Mouse (Mus musculus): ENCODE results near the gene Mybpc1. TPM values are rescaled to one million over a fixed set of nuclear protein-coding genes. Genes with fewer than 3 reads are reported as not detected.
"Not testable (repeated sequence)": the region's sequence is repeated elsewhere in the genome, so short reads cannot be mapped to it uniquely, and the experiment has no call there.

Gene Mybpc1
- total RNA-seq, 2 experiments from 2014 or later = 0.19 to 0.20 TPM

- no peak for DNase-seq
- intact Hi-C loops (cut with DNase I) = no loop called here
These were observed 47.9 kb downstream of the Mybpc1 start for GRCm38 (mm10) chr10:88557046-88557445.

- intact Hi-C loops (cut with DNase I) = no loop called here
These were observed 52.2 kb downstream of the Mybpc1 start for GRCm38 (mm10) chr10:88552738-88553137.

GRCm38 (mm10) chr10:88550225-88550624, 54.7 kb downstream of the Mybpc1 start:
- DNase-seq = no peak
- intact Hi-C loops (cut with DNase I) = no loop called here

More at GRCm38 (mm10) chr10:88552738-88553137, 52.2 kb downstream of the Mybpc1 start:
- DNase-seq = no peak

GRCm38 (mm10) chr10:88547635-88548034, 57.3 kb downstream of the Mybpc1 start:
- DNase-seq = no peak
- intact Hi-C loops (cut with DNase I) = no loop called here

GRCm38 (mm10) chr10:88530631-88531030, 74.3 kb downstream of the Mybpc1 start:
- no peak for DNase-seq
- intact Hi-C loops (cut with DNase I) = no loop called here

GRCm38 (mm10) chr10:88524016-88524415, 80.9 kb downstream of the Mybpc1 start:
- DNase-seq = no peak
- intact Hi-C loops (cut with DNase I) = no loop called here

- intact Hi-C loops (cut with DNase I) = no loop called here
- no peak for DNase-seq
These were observed 81.7 kb downstream of the Mybpc1 start for GRCm38 (mm10) chr10:88523212-88523611.

- intact Hi-C loops (cut with DNase I) = no loop called here
- no peak for DNase-seq
These were observed 82.2 kb downstream of the Mybpc1 start for GRCm38 (mm10) chr10:88522795-88523194.

- intact Hi-C loops (cut with DNase I); DNase-seq: not testable (repeated sequence)
These were observed 89.9 kb downstream of the Mybpc1 start for GRCm38 (mm10) chr10:88515049-88515448.

GRCm38 (mm10) chr10:88514495-88514894, 90.5 kb downstream of the Mybpc1 start:
- intact Hi-C loops (cut with DNase I) = no loop called here
- peak; percentile 65 to 79 for DNase-seq

- intact Hi-C loops (cut with DNase I) = no loop called here
- DNase-seq = no peak
These were observed 91.3 kb downstream of the Mybpc1 start for GRCm38 (mm10) chr10:88513574-88514135.

GRCm38 (mm10) chr10:88511355-88511754, 93.6 kb downstream of the Mybpc1 start:
- intact Hi-C loops (cut with DNase I) = no loop called here
- DNase-seq = no peak

- intact Hi-C loops (cut with DNase I) = no loop called here
- DNase-seq = peak; percentile 52 to 74
These were observed 94.3 kb downstream of the Mybpc1 start for GRCm38 (mm10) chr10:88510503-88511271.

- intact Hi-C loops (cut with DNase I) = no loop called here
- no peak for DNase-seq
These were observed 97.2 kb downstream of the Mybpc1 start for GRCm38 (mm10) chr10:88507691-88508143.

GRCm38 (mm10) chr10:88505256-88505655, 99.7 kb downstream of the Mybpc1 start:
- intact Hi-C loops (cut with DNase I) = no loop called here
- no peak for DNase-seq

GRCm38 (mm10) chr10:88504481-88504880, 100.5 kb downstream of the Mybpc1 start:
- DNase-seq = no peak
- intact Hi-C loops (cut with DNase I) = loop anchor here (5.0 kb wide), 1 partner anchor 127 kb away; the partner anchor contains the start of genes Dram1 and Gnptab

GRCm38 (mm10) chr10:88503421-88504314, 101.3 kb downstream of the Mybpc1 start, which contains the start of gene Chpt1:
TSS of gene Chpt1 (minus strand) at chr10:88504073.
- DNase-seq = peak; percentile 92 to 95
- intact Hi-C loops (cut with DNase I) = loop anchor here (5.0 kb wide), 1 partner anchor 126 kb away; the partner anchor contains the start of genes Dram1 and Gnptab

GRCm38 (mm10) chr10:88502919-88503318, 102.0 kb downstream of the Mybpc1 start:
- intact Hi-C loops (cut with DNase I) = loop anchor here (5.0 kb wide), 1 partner anchor 126 kb away; the partner anchor contains the start of genes Dram1 and Gnptab
- no peak for DNase-seq

GRCm38 (mm10) chr10:88501886-88502765, 102.8 kb downstream of the Mybpc1 start:
- DNase-seq = no peak
- intact Hi-C loops (cut with DNase I) = loop anchor here (5.0 kb wide), 1 partner anchor 125 kb away; the partner anchor contains the start of genes Dram1 and Gnptab
